Mouse (Mus musculus): ENCODE results near the gene Mpzl1.

- no peak for TF ChIP-seq CTCF (IDR thresholded peaks at IDR 0.05; ENCODE audit: low read depth)
- no peak for TF ChIP-seq EP300 (IDR thresholded peaks at IDR 0.05; ENCODE audit: low read depth)
Observed at GRCm38 (mm10) chr1:165633345-165633744, 993 bp downstream of the Mpzl1 start.
